Mouse (Mus musculus) frontal cortex, postnatal 14 days (tissue): ENCODE results near the gene Gm28308.

Source experiments
- DNase-seq, 2 experiments: peaks; one replicate each; pipeline ENCODE4 v3.0.0; 2022; ENCODE audit warnings: low spot score in 2 of 2

Gene Gm28308

DNA sequence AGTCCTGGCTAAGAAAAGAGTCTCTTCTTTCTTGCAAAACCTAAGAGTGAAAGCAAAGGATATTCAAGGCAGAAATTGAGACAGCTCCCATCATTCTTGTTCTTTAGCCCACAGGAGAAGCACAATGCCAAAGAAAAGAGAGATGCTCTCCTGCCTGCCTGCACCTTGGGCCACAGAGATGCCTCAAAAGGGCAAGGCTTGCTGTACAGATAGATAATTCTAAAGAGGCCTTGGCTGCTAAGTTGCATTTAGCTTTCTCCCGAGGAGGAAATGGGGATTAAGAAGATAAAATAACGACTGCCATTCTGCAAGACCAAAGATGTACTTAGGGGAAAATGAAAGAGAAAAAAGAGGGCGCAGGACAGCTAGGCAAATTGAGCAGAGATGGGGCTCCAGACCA, 33.8 kb upstream of the Gm28308 start:
- DNase-seq: no peak

DNA sequence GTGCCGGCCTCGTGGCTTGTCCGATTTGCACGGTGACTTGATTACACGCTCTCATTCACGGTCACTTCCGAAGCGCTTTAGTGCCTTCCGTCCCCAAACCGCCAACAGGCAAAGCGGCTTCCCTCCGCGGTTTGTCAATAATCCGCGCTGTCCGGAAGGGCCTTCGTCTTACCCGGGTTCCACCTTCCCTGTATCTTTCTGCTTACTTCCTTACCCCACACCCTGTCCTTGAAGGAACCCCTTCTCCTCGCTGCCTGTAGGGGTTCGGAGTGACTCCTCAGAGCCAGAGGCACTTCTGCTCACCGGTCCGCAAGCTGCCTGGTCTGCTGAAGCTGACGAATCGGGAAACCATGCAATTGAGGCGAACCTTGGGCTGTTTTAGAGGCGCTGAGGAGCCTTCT, 33.3 kb upstream of the Gm28308 start:
- DNase-seq: no peak

DNA sequence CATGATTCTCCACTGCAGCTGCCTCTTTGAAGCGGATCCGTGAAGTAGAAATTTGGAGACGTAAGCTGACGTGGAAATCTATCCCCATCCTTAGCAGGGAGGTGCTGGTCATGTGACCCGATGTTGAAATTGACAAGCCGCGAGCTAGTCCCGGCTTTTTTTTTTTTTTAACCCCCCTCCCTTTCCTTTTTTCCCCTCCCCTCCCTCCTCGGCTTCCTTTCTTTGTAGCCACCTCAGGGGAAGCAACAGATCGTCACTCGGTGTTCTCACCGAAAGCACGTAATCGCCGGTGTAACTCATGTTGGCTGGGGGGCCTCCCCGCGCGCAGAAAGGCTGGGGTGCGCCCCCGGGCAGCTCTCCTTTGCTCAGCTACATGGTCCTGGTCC, 32.6 kb upstream of the Gm28308 start, which contains the start of gene Hoxa11:
Gene Hoxa11 (minus strand): TSS at position 54 of the 386 bp plus-strand sequence.
- DNase-seq: no peak

DNA sequence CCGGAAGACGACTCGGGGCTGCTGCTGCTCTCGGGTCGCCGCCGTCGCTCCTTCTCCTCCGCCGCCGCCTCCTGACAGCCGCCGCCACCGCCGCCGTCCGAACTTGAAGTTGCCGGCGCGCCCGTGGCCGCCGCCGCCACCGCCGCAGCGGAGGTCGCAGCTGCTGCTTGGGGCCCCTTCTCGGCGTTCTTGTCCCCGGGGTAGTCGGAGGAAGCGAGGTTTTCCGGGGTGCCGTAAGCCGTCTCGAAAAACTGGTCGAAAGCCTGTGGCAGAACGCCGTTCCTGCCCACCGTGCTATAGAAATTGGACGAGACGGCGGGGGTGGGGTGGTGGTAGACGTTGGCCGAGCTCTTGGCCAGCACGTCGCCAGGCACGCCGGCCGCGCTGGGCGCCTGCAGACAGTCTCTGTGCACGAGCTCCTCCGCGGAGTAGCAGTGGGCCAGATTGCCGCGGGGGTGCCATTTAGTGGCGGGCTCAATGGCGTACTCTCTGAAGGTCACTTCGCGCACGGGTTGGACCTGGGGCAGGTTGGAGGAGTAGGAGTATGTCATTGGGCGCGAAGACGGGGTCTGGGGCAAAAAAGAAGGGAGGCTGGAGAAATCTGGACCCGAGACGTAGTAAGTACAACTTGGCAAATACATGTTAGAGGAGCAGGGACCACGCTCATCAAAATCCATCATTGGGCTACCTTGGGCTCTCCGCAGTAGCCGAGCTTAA, 32.1 kb upstream of the Gm28308 start:
- DNase-seq: no peak

DNA sequence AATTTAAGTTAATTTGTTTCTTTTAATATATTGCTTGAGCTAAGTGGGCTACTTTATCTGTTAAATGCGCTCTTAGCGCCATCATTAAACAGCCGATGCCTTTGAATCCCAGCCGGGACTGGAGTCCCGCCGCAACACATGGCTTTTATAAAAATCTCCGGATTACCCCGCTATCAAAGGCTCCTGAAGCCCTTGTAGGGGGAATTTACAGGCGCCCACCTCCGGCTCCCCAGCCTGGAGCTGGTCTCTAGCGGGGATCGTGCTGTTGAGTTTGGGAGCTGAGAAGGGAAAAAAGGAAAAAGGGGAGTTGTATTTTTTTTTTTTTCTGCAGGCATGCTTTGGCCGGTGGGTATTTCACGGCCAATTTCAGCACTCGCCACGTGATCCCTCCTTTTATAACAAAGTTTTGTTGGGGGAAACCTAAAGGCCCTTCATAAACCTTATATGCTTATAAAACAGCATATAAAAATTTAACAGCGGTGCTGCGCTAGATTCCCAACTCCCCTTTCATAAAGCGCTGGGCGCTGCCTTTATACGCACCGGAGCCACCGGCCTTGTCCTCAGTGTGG, 31.4 kb upstream of the Gm28308 start:
- no peak for DNase-seq

DNA sequence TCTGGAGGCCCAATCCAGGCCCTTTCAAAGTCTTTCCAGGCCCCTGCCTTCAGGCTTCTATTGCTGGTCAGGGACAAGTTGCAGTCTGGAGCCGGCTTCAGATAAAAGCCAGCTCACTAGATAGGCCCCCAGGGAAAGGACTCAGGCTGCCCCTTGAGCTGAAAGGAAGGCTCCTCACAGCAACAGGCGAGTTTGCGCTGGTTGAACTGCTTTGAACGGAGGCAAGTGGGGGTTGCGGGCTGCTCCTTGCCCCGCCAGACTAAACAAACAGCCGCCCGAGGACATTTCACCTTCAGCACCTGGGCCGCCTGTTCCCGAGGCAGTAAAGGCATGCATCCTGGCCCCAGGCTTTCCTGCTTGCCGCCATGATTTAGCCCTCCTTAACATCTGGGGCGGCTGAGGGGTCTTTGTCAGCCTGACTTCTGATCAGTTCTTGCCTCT, 30.6 kb upstream of the Gm28308 start:
- no peak for DNase-seq

DNA sequence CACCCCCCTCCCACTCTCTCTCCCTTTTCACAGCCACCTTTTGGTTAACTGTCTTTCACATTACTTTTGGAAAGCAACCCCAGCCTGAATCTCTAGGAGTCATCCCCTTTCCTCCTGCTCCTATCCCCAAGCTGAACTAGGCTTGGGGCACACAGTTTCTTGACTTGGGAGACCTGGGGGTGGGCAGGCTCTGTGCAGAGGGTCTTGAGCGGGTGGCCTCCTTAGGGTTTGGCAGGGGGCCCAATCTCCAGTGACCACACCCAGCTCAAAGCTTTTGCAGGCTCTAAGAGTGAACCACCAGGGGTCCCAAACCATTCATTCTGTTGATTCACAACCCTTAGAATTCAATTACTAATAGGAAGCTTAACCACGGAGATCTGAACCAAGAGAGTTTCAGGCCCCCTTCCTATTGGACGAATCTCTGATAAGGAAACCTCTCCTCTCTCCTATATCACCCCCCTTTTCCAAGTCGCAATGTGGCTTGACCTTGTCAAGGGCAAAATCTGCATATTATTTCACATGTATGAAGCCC, 29.7 kb upstream of the Gm28308 start:
- DNase-seq: no peak

DNA sequence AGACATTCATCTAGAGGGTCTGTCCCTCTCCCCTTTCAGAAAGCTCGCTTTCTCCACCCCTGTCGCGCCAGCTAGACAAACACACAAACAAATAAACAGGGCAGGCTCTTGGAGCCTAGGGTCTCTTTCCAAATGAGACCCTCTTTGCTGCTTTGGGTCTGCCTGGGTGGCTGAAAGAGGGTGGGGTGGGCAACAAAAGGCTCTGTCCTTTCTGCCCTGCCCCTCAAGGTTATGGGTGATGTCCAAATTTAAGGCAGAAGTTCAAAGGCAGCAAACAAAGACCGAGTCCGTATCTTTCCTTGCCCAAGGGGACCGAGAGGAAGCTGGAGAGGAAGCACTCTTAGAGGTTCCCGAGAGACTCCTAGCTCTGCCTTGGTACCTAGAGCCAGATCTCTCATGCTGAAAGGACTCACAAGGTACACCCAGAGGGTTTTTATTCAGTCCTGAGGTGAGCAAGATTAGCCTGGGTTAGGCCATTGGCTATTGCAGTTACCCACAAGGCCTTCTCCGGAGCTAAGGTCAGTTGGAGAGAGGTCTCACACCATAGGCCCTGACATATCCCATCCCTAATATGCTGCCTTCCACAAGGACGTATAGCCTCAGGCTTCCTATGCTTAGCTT, 28.0 kb upstream of the Gm28308 start:
- DNase-seq: no peak

DNA sequence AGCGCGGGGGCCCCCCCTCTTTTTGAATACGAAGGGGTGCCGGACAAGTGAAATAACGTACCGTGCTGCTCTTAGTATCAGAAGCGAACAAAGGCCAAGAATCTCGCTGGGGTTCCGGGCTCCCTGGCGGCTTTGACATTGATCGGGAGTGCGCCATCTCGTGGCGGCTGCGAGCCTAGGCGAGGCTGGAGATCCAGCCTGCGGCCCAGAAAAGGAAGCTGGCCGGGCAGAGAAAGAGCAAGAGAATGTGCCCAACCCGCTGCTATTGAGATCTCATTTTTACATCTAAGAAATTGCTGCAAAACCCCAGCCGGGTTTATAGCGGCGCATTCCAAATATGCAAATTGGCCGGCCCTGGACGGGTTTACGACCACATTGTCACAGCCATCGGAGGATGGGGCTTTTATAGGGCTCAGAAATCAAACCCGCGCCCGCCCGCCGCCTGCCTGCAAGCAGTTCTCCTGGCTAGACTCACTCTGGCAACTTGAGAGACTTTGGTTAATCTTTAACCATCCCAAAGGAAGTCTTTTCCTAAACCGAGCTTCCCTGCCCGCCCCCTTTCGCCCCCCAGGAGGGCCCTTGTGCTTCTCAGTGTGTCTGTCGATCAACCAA, 27.4 kb upstream of the Gm28308 start, which contains the start of gene Hoxa10:
Gene Hoxa10 (minus strand): TSS at position 466 of the 612 bp plus-strand sequence.
- DNase-seq: no peak

DNA sequence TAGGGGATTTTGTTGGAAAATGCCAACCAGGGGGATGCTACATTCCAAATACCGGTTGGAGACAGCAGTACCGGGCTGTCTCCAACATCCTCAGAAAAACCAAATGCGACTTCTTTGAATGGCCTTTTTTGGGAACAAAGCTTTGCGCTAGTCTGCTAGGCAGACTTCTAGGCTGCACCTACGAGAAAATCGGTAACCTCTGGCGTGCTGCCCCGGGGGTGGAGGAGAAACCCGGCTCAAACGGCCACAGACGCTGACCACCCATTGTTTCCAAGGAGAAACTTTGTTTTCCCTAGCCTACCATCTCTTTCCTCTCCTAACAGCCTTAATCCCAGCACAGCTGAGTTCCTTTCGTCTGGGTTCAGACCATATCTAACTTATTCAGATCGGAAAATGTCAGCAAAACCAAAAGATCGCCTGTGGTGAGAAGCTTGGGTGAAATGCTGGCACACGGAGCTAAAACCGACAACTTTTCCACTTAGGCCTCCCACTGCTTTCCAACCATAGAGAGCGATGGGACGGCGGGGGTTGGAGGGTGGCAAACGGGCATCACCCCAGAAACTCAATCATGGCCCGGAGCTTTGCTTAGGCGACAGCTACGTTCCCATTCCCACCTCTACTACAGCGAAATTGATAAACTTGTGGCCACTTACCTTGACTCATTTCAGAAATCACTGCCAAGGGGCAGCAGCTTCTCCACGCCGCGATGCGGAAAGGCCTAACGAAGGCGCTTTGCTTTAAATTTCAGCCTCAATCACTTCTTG, 26.7 kb upstream of the Gm28308 start:
- DNase-seq: no peak

DNA sequence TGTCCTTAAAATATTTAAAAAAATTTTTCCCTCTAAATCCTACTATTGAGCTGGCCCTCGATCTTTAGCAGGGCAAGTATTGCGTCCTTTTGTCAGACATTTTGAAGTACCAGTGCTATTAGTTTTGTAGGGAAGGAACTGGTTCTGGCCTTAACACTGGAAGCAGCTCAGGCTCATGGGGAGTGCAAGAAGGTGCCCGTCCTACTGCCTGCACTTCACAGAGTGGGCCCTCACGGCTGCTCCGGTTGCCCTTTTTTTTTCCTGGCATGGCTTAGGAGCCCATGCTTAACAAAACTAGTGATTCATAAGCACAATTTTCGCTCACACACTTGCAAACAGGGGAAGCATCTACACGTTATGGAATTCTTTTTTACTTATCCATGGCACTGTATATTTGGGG, 25.8 kb upstream of the Gm28308 start:
- DNase-seq: no peak

DNA sequence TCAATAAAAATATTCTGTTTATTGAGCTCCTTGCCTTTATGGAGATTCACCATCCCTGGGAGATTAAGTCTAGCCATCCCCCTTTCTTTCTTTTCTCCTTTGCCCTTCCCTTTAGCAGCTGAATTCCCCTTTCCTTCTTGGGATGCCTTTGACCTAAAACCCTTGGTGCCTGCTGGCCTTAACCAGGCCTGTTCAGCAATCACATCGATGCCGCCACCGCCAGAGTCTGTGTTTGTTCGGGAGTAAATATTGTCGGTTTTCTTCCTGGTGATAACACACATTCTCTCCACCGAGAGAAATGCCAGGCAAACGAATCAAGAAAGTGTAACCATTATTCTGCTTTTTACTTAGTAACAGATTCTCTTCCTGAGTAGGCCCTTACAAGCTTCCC, 25.0 kb upstream of the Gm28308 start:
- no peak for DNase-seq

DNA sequence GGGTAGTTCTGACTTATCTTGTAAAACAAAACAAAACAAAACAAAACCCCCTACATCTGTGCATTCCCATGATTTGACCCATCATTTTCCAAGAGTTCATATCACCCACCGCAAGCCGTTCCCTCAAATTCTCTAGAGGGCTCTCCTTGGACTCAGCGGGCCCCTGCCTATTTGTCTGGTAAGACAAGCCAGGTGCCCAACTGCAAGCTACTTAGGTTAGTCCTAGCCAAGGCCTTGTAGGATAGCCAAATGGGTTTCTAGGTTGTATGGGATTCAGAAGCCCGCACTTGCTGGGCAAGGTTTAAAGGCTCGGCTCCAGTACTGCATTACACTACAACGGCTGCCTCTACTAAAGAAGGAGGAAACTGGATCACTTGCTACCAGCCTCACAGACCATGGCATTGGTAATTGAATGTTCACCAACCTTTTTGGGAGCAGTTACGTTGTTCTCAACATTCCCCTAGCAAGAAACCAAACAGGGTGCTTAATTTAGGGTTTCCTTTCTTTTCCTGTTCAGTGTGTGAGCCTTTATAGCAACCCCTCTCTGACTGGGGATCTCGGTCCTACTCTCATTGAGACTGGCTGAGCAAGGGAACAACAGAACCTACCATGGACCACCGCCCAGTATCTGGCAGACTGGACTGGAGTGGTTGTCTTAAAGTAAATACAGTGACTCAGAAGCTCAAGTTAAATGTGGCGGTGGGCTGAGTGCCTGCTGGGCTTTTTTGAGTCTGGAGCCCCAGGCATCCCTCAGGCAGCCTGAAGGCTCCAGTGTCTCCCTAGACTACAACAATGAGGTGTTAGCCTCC, 24.4 kb upstream of the Gm28308 start:
- no peak for DNase-seq

DNA sequence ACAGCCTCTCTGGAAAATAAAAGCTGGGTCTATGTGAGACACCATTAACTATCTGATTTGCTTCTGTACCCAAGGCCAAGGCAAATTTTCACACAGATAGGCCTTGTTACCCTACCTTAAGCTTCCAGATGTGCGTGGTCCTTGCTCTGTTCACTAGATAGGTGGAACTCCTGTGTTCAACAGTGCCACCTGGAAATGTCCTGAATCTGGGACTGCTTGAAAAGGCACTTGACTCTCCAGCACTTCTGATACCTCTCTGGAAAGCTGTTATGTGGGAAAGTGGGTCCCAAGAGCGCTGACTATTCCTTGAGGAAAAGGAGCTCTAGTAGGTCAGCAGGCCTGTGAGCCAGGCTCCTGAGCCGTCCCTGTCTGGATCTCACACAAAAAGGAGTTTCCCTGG, 23.7 kb upstream of the Gm28308 start:
- DNase-seq: no peak

DNA sequence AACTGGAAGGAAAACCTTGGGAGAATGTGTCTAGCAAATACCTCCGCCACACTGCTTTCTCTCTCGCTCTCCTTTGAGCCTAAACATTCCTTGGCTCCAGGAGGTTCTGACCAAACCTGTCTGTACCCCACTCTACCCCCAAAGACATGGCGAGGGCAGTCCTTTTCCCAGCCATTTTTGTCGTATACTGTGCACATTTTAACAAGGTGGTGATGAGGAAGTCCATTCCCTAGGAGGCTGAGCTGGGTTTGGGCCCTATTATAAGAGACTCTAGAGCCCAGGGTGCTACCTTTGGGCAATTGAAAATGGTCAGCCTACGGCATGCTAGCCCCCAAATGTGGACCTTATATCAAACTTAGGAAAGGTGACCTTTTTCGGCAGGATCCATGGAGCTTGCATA, 22.7 kb upstream of the Gm28308 start:
- DNase-seq: no peak

DNA sequence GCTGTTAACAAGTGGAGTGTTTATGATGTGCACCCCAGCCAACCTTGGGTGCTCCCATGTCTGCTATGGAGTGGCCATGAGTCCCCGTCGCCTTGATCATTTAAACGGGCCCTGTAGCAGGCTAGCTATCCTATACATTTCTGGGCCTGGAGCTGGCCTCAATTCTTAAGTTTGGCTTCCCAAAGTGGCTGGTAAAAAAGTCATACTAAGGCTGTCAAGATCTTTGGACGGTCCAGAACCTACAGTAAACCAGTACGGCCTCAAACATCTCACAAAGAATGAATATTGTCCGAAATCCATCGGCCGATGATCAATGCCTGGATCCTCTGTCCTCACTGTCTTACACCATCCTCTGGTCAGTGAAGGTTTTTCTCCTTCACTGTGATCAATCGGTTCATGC, 22.1 kb upstream of the Gm28308 start:
- DNase-seq: no peak

DNA sequence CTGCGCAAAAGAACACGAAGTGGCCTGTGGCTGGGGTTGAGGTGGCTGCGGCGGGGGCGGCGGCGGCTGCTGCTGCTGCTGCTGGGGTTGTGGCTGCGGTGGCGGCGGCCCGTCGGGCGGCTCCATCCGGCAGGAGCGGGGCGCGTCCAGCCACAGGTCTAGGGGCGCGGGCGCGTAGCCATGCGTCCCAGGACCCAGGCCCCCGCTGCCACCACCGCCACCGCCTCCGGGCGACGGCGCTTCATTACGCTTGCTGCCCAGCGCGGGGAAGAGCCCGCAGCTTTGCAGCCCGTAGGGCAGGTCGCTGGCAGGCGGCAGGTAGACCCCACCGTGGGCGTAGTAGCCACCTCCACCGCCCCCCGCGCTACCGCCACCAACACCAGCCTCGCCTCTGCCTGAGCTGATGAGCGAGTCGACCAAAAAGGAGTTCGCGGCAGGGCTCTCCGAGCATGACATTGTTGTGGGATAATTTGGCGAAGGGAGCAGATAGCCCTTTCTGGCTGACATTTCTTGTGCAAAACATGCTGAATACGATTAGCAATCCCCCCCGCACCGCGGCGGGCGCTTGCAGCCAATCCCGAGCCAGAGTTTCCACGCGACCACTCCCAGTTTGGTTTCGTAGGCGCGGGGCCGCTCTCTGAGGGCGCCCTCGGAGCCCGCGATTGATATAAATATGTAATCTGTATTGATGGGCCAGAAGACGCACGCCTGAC, 21.4 kb upstream of the Gm28308 start:
- no peak for DNase-seq

DNA sequence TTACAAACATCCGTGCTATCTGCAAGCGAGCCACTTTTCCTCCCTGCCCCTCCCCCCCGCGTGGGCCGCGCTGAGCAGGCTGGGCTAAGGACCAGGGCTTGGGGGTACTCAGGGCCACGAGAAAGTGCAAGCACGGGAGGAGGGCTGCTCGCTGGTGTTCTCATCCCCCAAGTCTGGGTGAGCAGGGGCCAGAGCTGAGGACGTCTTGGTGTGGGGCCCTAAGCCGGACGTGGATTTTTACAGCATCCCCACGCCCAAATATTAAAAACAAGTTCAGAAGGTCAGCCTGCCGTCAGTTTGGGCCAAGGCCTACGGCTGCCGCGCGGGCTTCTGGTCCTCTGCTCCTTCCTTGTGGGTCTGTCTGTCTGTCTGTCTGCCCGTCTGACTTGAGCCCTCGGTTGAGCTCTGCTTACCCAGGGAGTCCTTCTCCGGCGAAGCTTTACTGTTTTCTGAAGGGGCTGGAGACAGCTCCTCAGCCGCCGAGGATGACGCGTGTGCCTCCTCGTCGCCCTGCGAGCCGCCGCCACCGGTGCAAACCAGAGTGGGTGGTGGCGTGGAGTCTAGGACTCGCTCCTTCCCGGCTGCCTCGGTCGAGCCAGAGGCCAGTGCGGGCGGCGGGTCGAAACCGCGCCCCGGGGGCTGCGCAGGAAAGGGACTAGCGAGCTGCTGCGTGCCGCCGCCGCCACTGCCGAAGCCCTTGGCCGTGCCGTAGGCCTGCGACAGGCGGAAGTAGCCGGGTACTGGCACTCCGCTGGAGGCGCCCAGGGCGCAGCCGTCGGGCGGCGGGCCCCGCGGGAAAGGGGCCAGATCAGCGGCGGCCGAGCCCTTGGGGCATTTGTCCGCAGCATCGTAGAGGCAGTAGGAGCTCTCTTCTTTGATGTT, 20.6 kb upstream of the Gm28308 start:
- DNase-seq: no peak

DNA sequence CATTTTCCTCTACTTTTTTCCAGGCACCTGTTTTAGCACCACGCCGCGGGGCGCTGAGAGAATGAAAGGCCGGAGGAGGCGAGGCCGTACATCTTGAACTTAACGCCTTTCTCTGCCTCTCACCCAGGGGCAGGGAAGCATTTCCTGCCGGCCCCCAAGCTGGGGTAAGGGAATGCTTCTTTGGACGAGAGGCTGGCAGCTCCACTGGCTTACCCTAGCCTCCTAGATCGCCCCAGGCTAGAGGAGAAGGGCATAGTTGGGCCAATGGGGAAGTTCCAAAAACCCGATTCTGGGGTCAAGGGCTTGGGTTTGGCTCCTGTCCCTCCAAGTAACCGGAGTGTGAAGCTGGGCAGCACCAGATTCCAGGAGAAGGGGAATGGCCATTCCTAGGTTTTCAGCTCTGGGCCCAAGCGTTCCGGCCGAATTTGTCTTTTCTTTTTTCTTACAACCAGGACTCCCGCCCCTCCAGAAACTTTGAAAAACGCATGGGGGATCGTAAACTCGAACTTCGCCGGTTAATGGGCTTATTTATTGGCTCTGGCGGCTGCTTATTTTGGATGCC, 19.9 kb upstream of the Gm28308 start:
- no peak for DNase-seq
